Mouse (Mus musculus) gastrocnemius, postnatal 14 days (tissue): ENCODE data around the gene Rtraf. TPM values are rescaled to one million over a fixed set of nuclear protein-coding genes. Genes with fewer than 3 reads are reported as not detected.
A peak's percentile ranks its signal among the peaks of the same experiment; 100 is the strongest.
"Not testable (repeated sequence)": the region's sequence is repeated elsewhere in the genome, so short reads cannot be mapped to it uniquely, and the experiment has no call there.

Source experiments
- DNase-seq: peaks from one replicate; pipeline ENCODE4 v3.0.0; 2021; ENCODE audit warnings: mixed read lengths
- intact Hi-C: fragments of 180-260 bp; cut with DNase I; formaldehyde crosslinking; loops from one replicate; pipeline ENCODE4 v1.15.1; 2025; ENCODE audit warnings: low total_unique reads
- long read RNA-seq, 2 experiments: library from polyadenylated mRNA; stranded (forward); transcript quantifications; one replicate each; pipeline ENCODE4 v2.0.0; 2021
- total RNA-seq, 2 experiments: library from RNA; stranded (reverse); gene quantifications; 2 replicates each; pipeline ENCODE4 v1.2.3; 2021

The Rtraf gene
- 10 to 100 TPM; 68.0 to 70.2 TPM for total RNA-seq
- long read RNA-seq, experiment 1, transcript Rtraf-201 (8 exons, 1,562 nt): major isoform, 120 of 176 reads
- long read RNA-seq, experiment 1, partial matches to known transcripts: 0 of 176 reads
- long read RNA-seq, experiment 1, other reads (novel, unspliced or antisense): 56 of 176 reads
- long read RNA-seq, experiment 2, transcript Rtraf-201 (8 exons, 1,562 nt): major isoform, 111 of 176 reads
- long read RNA-seq, experiment 2, partial matches to known transcripts: 0 of 176 reads
- long read RNA-seq, experiment 2, other reads (novel, unspliced or antisense): 65 of 176 reads

GRCm38 (mm10) chr14:19823321-19824142 lies at the start of gene Rtraf:
Gene Rtraf (minus strand): TSS chr14:19823824.
- peak; percentile 95 for DNase-seq
- intact Hi-C loops: no loop called here

- DNase-seq: no peak
- intact Hi-C loops: no loop called here
Observed at GRCm38 (mm10) chr14:19867286-19867935, 43.8 kb upstream of the Rtraf start.

GRCm38 (mm10) chr14:19865121-19865520 lies 41.5 kb upstream of the Rtraf start:
- intact Hi-C loops, DNase-seq: not testable (repeated sequence)

GRCm38 (mm10) chr14:19861311-19862080 lies 37.9 kb upstream of the Rtraf start:
- no peak for DNase-seq
- intact Hi-C loops: no loop called here

- no peak for DNase-seq
- intact Hi-C loops: no loop called here
Observed at GRCm38 (mm10) chr14:19860281-19860680, 36.7 kb upstream of the Rtraf start.

- intact Hi-C loops: no loop called here
- no peak for DNase-seq
Observed at GRCm38 (mm10) chr14:19858808-19859776, 35.5 kb upstream of the Rtraf start.

GRCm38 (mm10) chr14:19858279-19858678 lies 34.7 kb upstream of the Rtraf start:
- intact Hi-C loops: no loop called here
- DNase-seq: no peak

GRCm38 (mm10) chr14:19853471-19853870 lies 29.8 kb upstream of the Rtraf start:
- intact Hi-C loops: no loop called here

GRCm38 (mm10) chr14:19839600-19840332 lies 16.1 kb upstream of the Rtraf start:
- intact Hi-C loops: no loop called here
- DNase-seq: peak; percentile 38

More at GRCm38 (mm10) chr14:19853471-19853870, 29.8 kb upstream of the Rtraf start:
- no peak for DNase-seq

GRCm38 (mm10) chr14:19836289-19836688 lies 12.7 kb upstream of the Rtraf start:
- no peak for DNase-seq
- intact Hi-C loops: no loop called here

- no peak for DNase-seq
- intact Hi-C loops: no loop called here
Observed at GRCm38 (mm10) chr14:19825481-19825880, 1.9 kb upstream of the Rtraf start.

- DNase-seq: no peak
- intact Hi-C loops: no loop called here
Observed at GRCm38 (mm10) chr14:19821686-19822085, 1.9 kb downstream of the Rtraf start.

GRCm38 (mm10) chr14:19817949-19818348 lies 5.7 kb downstream of the Rtraf start:
- intact Hi-C loops: loop anchor here (2.0 kb wide), 1 partner anchor 109 kb away; no protein-coding TSS in a partner anchor
- DNase-seq: peak; percentile 78

- intact Hi-C loops: no loop called here
- no peak for DNase-seq
Observed at GRCm38 (mm10) chr14:19813061-19813460, 10.6 kb downstream of the Rtraf start.

- DNase-seq: no peak
- intact Hi-C loops: no loop called here
Observed at GRCm38 (mm10) chr14:19809934-19810333, 13.7 kb downstream of the Rtraf start.

- intact Hi-C loops: no loop called here
Observed at GRCm38 (mm10) chr14:19807858-19808257, 15.8 kb downstream of the Rtraf start.

GRCm38 (mm10) chr14:19807339-19807738 lies 16.3 kb downstream of the Rtraf start:
- no peak for DNase-seq
- intact Hi-C loops: no loop called here

More at GRCm38 (mm10) chr14:19807858-19808257, 15.8 kb downstream of the Rtraf start:
- DNase-seq: no peak

- intact Hi-C loops: no loop called here
Observed at GRCm38 (mm10) chr14:19803623-19804022, 20.0 kb downstream of the Rtraf start.

More at GRCm38 (mm10) chr14:19803623-19804022, 20.0 kb downstream of the Rtraf start:
- no peak for DNase-seq
